Mouse (Mus musculus) cerebellum, adult 2 months (tissue): ENCODE data around the gene Csrnp1.

Experiments used
- CTCF ChIP-seq: fragments of 200-500 bp; IDR thresholded peaks from 2 replicates; pipeline ENCODE4 v1.5.1; 2011; ENCODE audit warnings: low read depth, mild to moderate bottlenecking, control low read depth, low read length, moderate library complexity, borderline replicate concordance; ENCODE audit not compliant: insufficient read depth
- POLR2A ChIP-seq: fragments of 200-500 bp; IDR thresholded peaks from 2 replicates; pipeline ENCODE4 v1.6.1; 2011; ENCODE audit warnings: low read length, control low read depth, borderline replicate concordance; ENCODE audit not compliant: insufficient read depth

DNA sequence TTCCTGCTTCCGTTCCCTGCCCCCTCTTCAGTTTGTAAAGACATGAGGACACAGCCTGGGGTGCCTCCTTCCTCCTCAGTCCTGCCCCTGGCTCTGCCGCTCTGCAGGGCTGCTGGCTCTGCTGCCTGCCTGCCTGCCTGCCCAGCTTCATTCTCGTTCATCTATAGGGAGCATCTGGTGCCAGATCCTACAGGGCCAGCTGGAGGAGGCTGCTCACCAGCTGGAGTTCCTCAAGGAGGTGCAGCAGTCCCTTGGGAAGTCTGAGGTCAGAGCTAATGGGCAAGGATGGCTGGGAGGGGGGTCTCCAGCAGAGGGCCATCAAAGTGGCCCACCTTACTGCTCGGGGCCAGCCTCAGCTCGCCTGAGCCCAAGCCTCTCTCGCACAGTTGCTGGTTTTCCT, 34.0 kb downstream of the Csrnp1 start:
- no peak for TF ChIP-seq POLR2A
- TF ChIP-seq CTCF, result no peak
